Mouse (Mus musculus) embryonic facial prominence, embryonic 15.5 days (tissue): ENCODE data around the gene Atp8a2. TPM values are rescaled to one million over a fixed set of nuclear protein-coding genes. Genes with fewer than 3 reads are reported as not detected.

Source experiments
- ATAC-seq: fragments of 200-750 bp; cut with Nextera tagmentation; 2 replicates; pipeline ENCODE4 v1.8.0; 2017; ENCODE audit warnings: low read depth, moderate TSS enrichment; ENCODE audit not compliant: insufficient number of reproducible peaks, low FRiP score, low TSS enrichment
- H3K27ac ChIP-seq: fragments of 300-500 bp; sonication (generic); replicated peaks from 2 replicates; pipeline ENCODE4 v1.5.1; 2015; ENCODE audit warnings: mild to moderate bottlenecking, inconsistent platforms
- H3K27me3 ChIP-seq: fragments of 300-500 bp; sonication (generic); 2 replicates; pipeline ENCODE4 v1.6.1; 2015; ENCODE audit warnings: inconsistent platforms
- H3K36me3 ChIP-seq: fragments of 300-500 bp; sonication (generic); 2 replicates; pipeline ENCODE4 v1.6.1; 2015; ENCODE audit warnings: mild to moderate bottlenecking, inconsistent platforms
- H3K4me1 ChIP-seq: fragments of 300-500 bp; sonication (generic); 2 replicates; pipeline ENCODE4 v1.6.1; 2015; ENCODE audit warnings: inconsistent platforms
- H3K4me2 ChIP-seq: fragments of 300-500 bp; sonication (generic); replicated peaks from 2 replicates; pipeline ENCODE4 v1.6.1; 2015; ENCODE audit warnings: mild to moderate bottlenecking, inconsistent platforms
- H3K4me3 ChIP-seq: fragments of 300-500 bp; sonication (generic); replicated peaks from 2 replicates; pipeline ENCODE4 v1.5.1; 2015; ENCODE audit warnings: mild to moderate bottlenecking, inconsistent platforms
- H3K9ac ChIP-seq: fragments of 300-500 bp; sonication (generic); 2 replicates; pipeline ENCODE4 v1.6.1; 2015; ENCODE audit warnings: inconsistent platforms
- H3K9me3 ChIP-seq: fragments of 300-500 bp; sonication (generic); replicated peaks from 2 replicates; pipeline ENCODE4 v1.6.1; 2016; ENCODE audit warnings: inconsistent platforms
- WGBS: fragments of 180-500 bp; shearing (Covaris S2); methylation state at CpG from one replicate; pipeline ENCODE4 v1.1.7; 2015; 5-methylcytosine and 5-hydroxymethylcytosine counted together
- microRNA counts: library from miRNA; unstranded; fragments of <30 nt; microRNA quantifications from one replicate; lab custom pipeline; 2016
- microRNA-seq: library from miRNA; unstranded; fragments of <30 nt; microRNA quantifications from one replicate; pipeline ENCODE4, GENCODE M21; 2016; ENCODE audit warnings: borderline number of aligned reads
- polyA plus RNA-seq: library from polyadenylated mRNA; unstranded; fragments of >200 nt; fragmentation: Nextera tagmentation; extraction: Ambion mirVana; gene quantifications from 2 replicates; pipeline ENCODE4 v1.2.1, GENCODE M21; 2015

Atp8a2 gene
- polyA plus RNA-seq, 1 experiment from 2014 or later: 3.2 TPM

DNA sequence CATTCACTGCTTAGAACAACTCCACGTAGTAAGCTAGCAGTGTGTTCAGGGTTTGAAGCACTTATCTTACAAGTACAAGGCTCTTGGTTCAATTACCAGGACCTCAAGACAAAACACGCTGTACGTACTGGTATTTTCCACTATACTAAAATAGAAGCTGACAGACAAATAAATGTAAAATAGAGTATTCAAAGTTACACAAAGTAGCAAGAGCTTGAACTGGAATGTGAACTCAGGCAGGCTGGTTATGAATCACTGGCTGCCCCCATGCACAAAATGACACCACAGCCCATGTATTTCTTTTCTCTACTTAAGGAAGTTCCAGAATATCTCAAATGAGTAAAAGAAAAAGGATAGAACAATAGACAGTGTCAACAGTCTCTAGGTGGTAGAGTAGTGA is 602.0 kb downstream of the Atp8a2 start:
- H3K4me1 ChIP-seq: peaks cover 12% of the 10 kb centered on the region
- WGBS: 94% methylated on average over 3 of the region's 3 CpGs
- no peak overlapping the region for H3K27ac ChIP-seq
- no peak overlapping the region for H3K4me2 ChIP-seq
- H3K27me3 ChIP-seq: no peaks in the 10 kb centered on the region
- peaks cover 16% of the 10 kb centered on the region for H3K36me3 ChIP-seq
- no peak overlapping the region for H3K9ac ChIP-seq
- no peak for ATAC-seq
- no peak overlapping the region for H3K4me3 ChIP-seq
- no peaks in the 10 kb centered on the region for H3K9me3 ChIP-seq

DNA sequence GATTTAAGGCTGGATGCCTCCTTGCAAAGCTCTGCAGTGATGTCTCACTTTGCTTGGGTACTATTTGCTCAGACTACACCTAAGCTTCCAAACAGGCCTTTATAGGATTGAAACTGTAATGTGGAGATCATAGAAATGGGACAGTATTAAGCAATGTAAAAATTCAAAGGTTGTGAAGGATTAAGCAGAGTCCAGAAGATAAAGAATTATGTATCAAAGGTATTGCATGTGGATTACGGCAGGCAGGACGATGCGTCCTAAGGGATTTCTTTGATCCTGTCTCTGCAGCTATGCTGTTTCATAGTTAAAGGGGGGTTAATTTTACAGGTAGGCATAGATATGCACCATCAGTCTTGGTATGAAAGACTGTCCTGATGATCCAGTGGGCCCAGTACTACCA is 604.4 kb downstream of the Atp8a2 start:
- no peak for ATAC-seq
- Histone ChIP-seq H3K36me3 (peaks cover 36% of the 10 kb centered on the region), H3K27ac (no peak overlapping the region)

DNA sequence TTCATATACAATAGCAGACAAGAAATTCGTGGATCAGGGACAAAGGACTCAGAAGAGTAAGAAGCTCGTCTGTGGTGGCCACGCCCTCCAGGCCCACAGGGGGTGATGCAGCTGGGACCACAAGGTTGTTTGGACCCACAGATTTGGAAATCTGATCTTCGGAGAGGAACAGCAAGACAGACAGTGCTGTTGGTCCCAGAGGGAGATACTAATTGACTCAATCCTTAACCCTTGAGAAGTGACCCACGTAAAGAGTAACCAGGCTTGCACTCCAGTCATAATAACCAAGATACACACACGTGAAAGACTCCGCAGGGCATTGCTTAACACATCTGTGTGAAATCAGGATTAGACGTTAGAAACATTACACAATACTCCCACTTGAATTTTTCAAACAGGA is 605.1 kb downstream of the Atp8a2 start:
- Histone ChIP-seq H3K9ac (no peak overlapping the region), H3K27me3 (no peaks in the 10 kb centered on the region), H3K4me2 (no peak overlapping the region), H3K4me1 (peaks cover 4% of the 10 kb centered on the region), H3K27ac (no peak overlapping the region), H3K9me3 (no peaks in the 10 kb centered on the region), H3K4me3 (no peak overlapping the region), H3K36me3 (peaks cover 36% of the 10 kb centered on the region)
- WGBS: 71% methylated on average over 8 of the region's 8 CpGs
- ATAC-seq: peak; percentile 15; the same call in 1 of the 2 replicates

More for the DNA sequence above, 604.4 kb downstream of the Atp8a2 start:
- no peak overlapping the region for H3K4me2 ChIP-seq
- no peak overlapping the region for H3K4me3 ChIP-seq
- H3K27me3 ChIP-seq: no peaks in the 10 kb centered on the region
- H3K9me3 ChIP-seq: no peaks in the 10 kb centered on the region
- H3K4me1 ChIP-seq: peaks cover 8% of the 10 kb centered on the region
- H3K9ac ChIP-seq: no peak overlapping the region
- WGBS: 90% methylated on average over 3 of the region's 3 CpGs

DNA sequence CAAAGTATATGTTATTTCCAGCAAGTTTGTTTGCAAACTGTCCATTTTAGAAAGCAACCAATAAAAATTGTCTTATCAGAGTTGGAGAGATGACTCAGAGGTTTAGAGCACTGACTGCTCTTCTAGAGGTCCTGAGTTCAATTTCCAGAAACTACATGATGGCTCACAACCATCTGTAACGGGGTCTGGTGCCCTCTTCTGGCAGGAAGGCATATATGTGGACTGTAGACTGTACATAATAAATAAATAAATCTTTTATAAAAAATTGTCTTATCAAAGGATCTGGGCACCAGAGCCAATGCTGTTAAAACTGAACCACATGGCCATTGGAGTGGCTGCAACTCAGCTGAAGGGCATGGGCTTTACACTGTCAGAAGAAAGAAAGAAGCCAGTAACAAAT is 606.4 kb downstream of the Atp8a2 start:
- 61% methylated on average over 1 of the region's 1 CpGs for WGBS

More for the DNA sequence above, 606.4 kb downstream of the Atp8a2 start:
- Histone ChIP-seq H3K9ac (no peak overlapping the region), H3K27me3 (no peaks in the 10 kb centered on the region), H3K4me3 (no peak overlapping the region), H3K4me1 (no peaks in the 10 kb centered on the region), H3K27ac (no peak overlapping the region), H3K36me3 (peaks cover 48% of the 10 kb centered on the region), H3K4me2 (no peak overlapping the region), H3K9me3 (no peaks in the 10 kb centered on the region)
- no peak for ATAC-seq

MicroRNAs encoded within 50 kb of the gene (microRNA counts, 519-probe panel; counts per million panel counts)
- microRNA mmu-miR-719 (lab: Ali Mortazavi, UCI): not detected

Small RNA genes lying within 50 kb of the gene (microRNA-seq; reads per million reads assigned to microRNA genes)
- gene Mir719: not detected

Other genes with a start within 250 kb of the Atp8a2 start
- gene Nupl1, start 54.3 kb upstream of the Atp8a2 start, polyA plus RNA-seq: not detected in 2 replicates
- gene Gm49336, start 54.3 kb upstream of the Atp8a2 start, polyA plus RNA-seq: 43.7 and 44.7 TPM in 2 replicates
- gene Mtmr6, start 68.0 kb upstream of the Atp8a2 start, polyA plus RNA-seq: 38.9 and 40.3 TPM in 2 replicates
- 2.8 and 3.5 TPM in 2 replicates for gene Amer2, start 176.1 kb upstream of the Atp8a2 start, polyA plus RNA-seq